Mouse (Mus musculus) Patski (cell line): Measurements from ENCODE around the gene Arl15. TPM values are rescaled to one million over a fixed set of nuclear protein-coding genes. Genes with fewer than 3 reads are reported as not detected.

Source experiments
- ATAC-seq: fragments of 100-300 bp; one replicate; pipeline ENCODE4 v1.8.0; 2021
- CTCF ChIA-PET: fragments of 350-600 bp; sonication (Branson Sonifier 250); formaldehyde crosslinking; loops from one replicate; lab custom pipeline; 2022; ENCODE audit warnings: inconsistent platforms; lab: Charles Lee
- POLR2A ChIA-PET: fragments of 350-600 bp; sonication (Branson Sonifier 250); formaldehyde crosslinking; loops from one replicate; lab custom pipeline; 2022; ENCODE audit warnings: antibody characterized with exemption, inconsistent platforms; lab: Charles Lee
- DNase-seq: peaks from one replicate; pipeline ENCODE4 v3.0.0-alpha.2; 2011; ENCODE audit warnings: low read depth, low spot score
- H3K27me3 ChIP-seq: fragments of 371-371 bp; one replicate; pipeline ENCODE4 v1.5.1; 2021
- CTCF ChIP-seq: fragments of 100-300 bp; IDR thresholded peaks from one replicate; pipeline ENCODE4 v1.5.1; 2021
- in situ Hi-C: fragments of 300-500 bp; cut with MboI; formaldehyde crosslinking; loops from 3 replicates; pipeline ENCODE4 v1.11.1; 2018; ENCODE audit warnings: low pct_unique_long_range_greater_than_20kb, mixed read lengths
- polyA plus RNA-seq: library from polyadenylated mRNA; unstranded; gene quantifications from one replicate; pipeline ENCODE4 v1.2.3, GENCODE M21; 2021

The Arl15 gene
- polyA plus RNA-seq, 1 experiment from 2014 or later: 35.2 TPM

DNA sequence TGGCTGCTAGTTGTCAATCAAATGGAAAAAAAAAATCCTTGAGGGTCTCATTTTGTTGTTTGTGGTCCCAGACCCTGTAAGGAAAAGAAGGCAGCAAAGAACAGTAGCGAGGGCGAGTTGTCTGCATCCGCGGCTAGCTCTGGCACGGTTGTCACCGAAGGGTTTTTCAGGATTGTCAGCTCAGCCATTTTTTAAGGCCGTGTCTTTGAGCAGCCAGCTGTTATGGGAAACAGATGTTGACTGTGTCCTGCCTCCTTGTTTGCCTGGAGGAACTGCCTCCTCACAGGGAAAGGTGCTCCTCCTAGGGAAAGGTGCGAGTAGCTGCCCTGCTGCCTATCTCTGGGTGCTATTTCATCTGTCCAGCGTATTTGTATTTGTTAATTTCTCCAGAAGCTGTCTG is 144.3 kb downstream of the Arl15 start:
- no peak for TF ChIP-seq CTCF
- in situ Hi-C loops: no loop called here
- ATAC-seq (no peak), DNase-seq (no peak)
- CTCF ChIA-PET: no interaction called here
- no peaks in the 10 kb centered on the region for H3K27me3 ChIP-seq
- POLR2A ChIA-PET: no interaction called here

- TF ChIP-seq CTCF: no peak
- POLR2A ChIA-PET: no interaction called here
Measured at GRCm38 (mm10) chr13:113939097-113939496, 144.8 kb downstream of the Arl15 start.

DNA sequence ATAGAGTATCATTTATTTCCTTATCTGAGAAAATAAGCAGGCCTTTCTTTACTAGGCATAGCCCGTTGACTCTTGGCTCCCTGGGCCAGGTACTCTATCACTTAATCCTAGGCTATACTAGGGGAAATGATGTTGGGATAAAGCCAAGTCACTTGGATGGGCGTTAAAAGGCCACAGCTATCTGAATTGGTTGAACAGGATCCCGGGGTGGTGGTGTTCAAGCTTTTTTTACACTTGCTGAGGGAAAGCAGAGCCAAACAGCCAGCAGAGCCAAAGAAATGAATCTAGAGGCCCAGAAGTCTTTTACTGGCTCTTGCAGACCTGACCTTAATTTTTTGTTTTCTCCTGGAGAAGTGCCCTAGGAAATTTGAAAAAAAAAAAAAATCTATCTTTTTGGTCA is 145.4 kb downstream of the Arl15 start:
- POLR2A ChIA-PET: no interaction called here

More at GRCm38 (mm10) chr13:113939097-113939496, 144.8 kb downstream of the Arl15 start:
- in situ Hi-C loops: no loop called here
- no peaks in the 10 kb centered on the region for H3K27me3 ChIP-seq
- CTCF ChIA-PET: interaction anchor here (1.0 kb wide), 1 partner anchor 15 kb away, joined by 3 read pairs; no protein-coding TSS in a partner anchor
- ATAC-seq (no peak), DNase-seq (no peak)

DNA sequence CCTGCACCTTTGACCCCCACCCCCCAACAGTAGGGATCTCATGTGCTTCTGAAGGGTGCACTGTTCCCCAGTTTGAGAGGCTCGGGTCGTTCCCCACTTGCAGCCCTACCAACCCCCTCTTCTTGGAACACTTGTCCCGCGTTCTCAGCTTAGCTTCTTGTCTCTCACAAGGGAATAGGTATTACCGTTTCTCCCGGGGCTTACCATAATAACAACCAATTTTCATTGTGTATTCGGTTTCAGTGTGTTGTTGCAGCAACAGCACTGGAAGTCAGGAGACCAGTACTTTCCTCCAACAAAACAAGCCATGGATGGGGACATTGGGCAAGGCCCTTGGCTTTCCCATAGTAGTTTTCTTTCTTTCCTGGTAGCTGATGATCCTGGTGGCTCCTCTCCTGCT is 145.8 kb downstream of the Arl15 start:
- ATAC-seq (no peak), DNase-seq (no peak)
- CTCF ChIA-PET: no interaction called here
- POLR2A ChIA-PET: no interaction called here
- no peak for TF ChIP-seq CTCF
- in situ Hi-C loops: no loop called here
- no peaks in the 10 kb centered on the region for H3K27me3 ChIP-seq

More for the DNA sequence above, 145.4 kb downstream of the Arl15 start:
- ATAC-seq: no peak
- no peak for TF ChIP-seq CTCF
- in situ Hi-C loops: no loop called here
- CTCF ChIA-PET: interaction anchor here (1.0 kb wide), 1 partner anchor 15 kb away, joined by 3 read pairs; no protein-coding TSS in a partner anchor
- DNase-seq: no peak
- no peaks in the 10 kb centered on the region for H3K27me3 ChIP-seq

DNA sequence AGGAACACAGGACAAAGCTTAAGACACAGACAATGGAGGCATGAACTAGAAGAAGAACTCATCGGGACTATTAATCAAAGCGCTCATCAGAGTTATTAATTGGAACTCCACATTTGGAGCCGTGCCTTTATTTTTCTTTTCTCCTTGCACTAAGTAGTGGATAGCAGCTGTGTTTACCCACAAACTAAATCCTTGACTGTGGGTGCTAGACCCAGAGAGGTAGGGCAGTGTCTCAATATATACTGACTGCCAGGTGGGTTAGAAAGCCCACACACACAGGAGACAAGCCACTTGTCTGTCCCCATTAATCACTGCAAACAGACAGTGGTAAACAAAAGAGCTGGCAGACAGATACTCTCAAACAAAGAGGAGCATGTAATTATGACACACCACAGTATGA is 147.6 kb downstream of the Arl15 start:
- no peak for DNase-seq
- CTCF ChIA-PET: interaction anchor here (1.3 kb wide), 1 partner anchor 8 kb away, joined by 3 read pairs; no protein-coding TSS in a partner anchor
- H3K27me3 ChIP-seq: no peaks in the 10 kb centered on the region
- ATAC-seq: no peak
- POLR2A ChIA-PET: interaction anchor here (0.5 kb wide), 1 partner anchor 36 kb away, joined by 5 read pairs; no protein-coding TSS in a partner anchor
- in situ Hi-C loops: no loop called here
- TF ChIP-seq CTCF: no peak

GRCm38 (mm10) chr13:113947546-113947945 is 153.2 kb downstream of the Arl15 start:
- POLR2A ChIA-PET: no interaction called here
- in situ Hi-C loops: no loop called here
- CTCF ChIA-PET: no interaction called here
- H3K27me3 ChIP-seq: no peaks in the 10 kb centered on the region
- no peak for TF ChIP-seq CTCF
- ATAC-seq (no peak), DNase-seq (no peak)

- CTCF ChIA-PET: interaction anchor here (0.8 kb wide), 1 partner anchor 8 kb away, joined by 3 read pairs; no protein-coding TSS in a partner anchor
- ATAC-seq: no peak
- in situ Hi-C loops: no loop called here
- POLR2A ChIA-PET: no interaction called here
- H3K27me3 ChIP-seq: no peaks in the 10 kb centered on the region
- no peak for TF ChIP-seq CTCF
- no peak for DNase-seq
Measured at GRCm38 (mm10) chr13:113949708-113950107, 155.4 kb downstream of the Arl15 start.

GRCm38 (mm10) chr13:113950131-113950530 is 155.8 kb downstream of the Arl15 start:
- ChIA-PET POLR2A (no interaction called here), CTCF (interaction anchor here (0.8 kb wide), 1 partner anchor 9 kb away, joined by 3 read pairs; no protein-coding TSS in a partner anchor)
- TF ChIP-seq CTCF: no peak
- no peak for DNase-seq
- H3K27me3 ChIP-seq: no peaks in the 10 kb centered on the region
- in situ Hi-C loops: no loop called here
- no peak for ATAC-seq

GRCm38 (mm10) chr13:113957438-113957837 is 163.1 kb downstream of the Arl15 start:
- ATAC-seq (no peak), DNase-seq (no peak)
- H3K27me3 ChIP-seq: no peaks in the 10 kb centered on the region
- POLR2A ChIA-PET: interaction anchor here (0.7 to 1.0 kb wide), 2 partner anchors 53 to 99 kb away, joined by 3 to 7 read pairs; no protein-coding TSS in a partner anchor
- in situ Hi-C loops: no loop called here
- CTCF ChIA-PET: no interaction called here
- no peak for TF ChIP-seq CTCF

DNA sequence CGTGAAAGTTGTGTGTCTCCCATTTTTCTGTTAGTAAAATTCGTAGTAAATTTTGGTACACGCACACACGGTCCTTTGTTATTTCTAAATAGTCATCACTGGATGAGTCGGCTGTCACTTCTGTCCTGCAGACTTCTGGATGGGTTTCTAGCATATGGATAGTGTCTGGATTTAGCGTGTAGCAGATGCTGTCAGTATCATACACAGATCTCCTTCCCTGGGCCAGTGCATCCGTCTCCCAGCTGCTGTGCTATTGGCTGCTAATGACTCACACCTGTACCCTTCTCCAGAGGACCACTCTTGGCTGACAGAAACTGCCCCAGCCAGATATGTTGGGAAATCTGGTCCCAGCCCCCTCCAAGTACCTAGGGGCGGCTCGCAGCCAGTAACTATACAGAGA is 170.6 kb downstream of the Arl15 start:
- H3K27me3 ChIP-seq: no peaks in the 10 kb centered on the region
- TF ChIP-seq CTCF: no peak
- in situ Hi-C loops: no loop called here
- POLR2A ChIA-PET: no interaction called here
- ATAC-seq: no peak
- no peak for DNase-seq
- CTCF ChIA-PET: no interaction called here

DNA sequence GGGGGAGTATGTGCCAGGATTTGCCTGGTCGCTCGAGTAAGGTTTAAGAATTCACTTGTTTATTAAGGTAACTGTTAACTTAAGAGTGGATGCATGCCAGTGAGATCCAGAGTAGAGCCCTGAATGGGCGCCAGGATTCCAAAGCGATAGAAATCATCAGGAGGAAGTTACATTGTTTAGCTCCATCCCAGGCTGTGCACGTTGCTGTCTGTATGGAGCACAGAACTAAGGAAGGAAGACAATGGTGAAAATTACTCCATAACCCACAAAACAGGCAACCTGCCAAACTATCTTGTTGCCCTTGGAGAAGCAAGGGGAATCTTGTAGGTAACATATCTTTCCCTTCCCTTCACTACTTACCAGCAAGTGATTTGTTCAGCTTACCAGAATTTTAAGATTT is 176.4 kb downstream of the Arl15 start:
- TF ChIP-seq CTCF: no peak
- DNase-seq (peak; percentile 28), ATAC-seq (no peak)
- POLR2A ChIA-PET: no interaction called here
- no peaks in the 10 kb centered on the region for H3K27me3 ChIP-seq
- in situ Hi-C loops: no loop called here
- CTCF ChIA-PET: no interaction called here

DNA sequence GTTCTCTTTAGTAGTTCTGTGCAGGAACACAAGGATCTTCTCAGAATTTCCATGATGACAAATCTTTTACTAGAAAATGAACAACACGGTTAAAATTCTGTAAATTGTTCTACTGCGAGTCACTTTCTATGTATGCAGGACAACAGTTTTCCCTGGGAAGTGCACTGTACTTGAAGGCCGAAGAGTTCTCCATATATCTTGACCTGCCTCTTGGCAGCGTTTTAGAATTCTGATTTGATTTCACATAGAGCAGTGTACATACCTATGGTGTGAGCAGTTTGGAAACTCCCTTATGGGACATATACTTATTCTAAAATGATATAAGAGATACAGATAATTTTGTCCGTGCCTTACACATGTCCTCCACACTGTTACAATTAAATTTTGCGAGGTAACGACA is 178.1 kb downstream of the Arl15 start:
- H3K27me3 ChIP-seq: no peaks in the 10 kb centered on the region
- TF ChIP-seq CTCF: no peak
- ATAC-seq (peak; percentile 26), DNase-seq (peak; percentile 22)
- in situ Hi-C loops: no loop called here
- POLR2A ChIA-PET: no interaction called here
- CTCF ChIA-PET: no interaction called here
